Mouse (Mus musculus) brain, adult 10 weeks (tissue): ENCODE data around the gene Rtl10. TPM values are rescaled to one million over a fixed set of nuclear protein-coding genes. Genes with fewer than 3 reads are reported as not detected.

Experiments used
- polyA plus RNA-seq: library from polyadenylated mRNA; stranded (reverse); fragments of 350-450 nt; fragmentation: Illumina TruSeq; extraction: RNeasy Lipid Tissue Mini Kit (QIAGEN cat#74804); gene quantifications from one replicate; pipeline ENCODE4 v1.2.3, GENCODE M21; 2015; ENCODE audit warnings: low read depth, low replicate concordance

Rtl10 gene
- 2.8 TPM for polyA plus RNA-seq

DNA sequence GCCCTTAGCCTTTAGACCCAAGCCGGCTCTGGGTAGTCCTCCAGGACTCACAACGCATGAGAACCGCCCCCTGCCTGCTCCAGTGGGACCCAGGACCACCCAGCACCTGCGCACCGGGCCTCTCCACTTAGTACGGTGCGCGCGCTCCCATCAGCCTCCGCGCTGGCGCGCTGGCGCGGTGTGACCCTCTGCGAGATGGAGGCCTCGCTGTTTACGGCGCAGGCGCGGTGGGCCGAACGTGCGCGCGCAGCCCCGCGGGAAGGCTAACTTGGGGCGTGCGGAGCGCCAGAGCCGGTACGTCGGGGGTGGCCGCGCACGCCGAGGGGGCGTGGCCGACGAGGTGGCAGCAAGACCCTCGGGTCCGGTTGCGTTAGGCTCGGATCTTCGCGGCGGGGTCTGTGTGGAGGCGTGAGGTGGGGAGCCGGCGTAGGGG is at the start of gene Rtl10, which contains the start of gene Gnb1l:
Rtl10 (plus strand) TSS at position 344 of the 433 bp plus-strand sequence.
Gnb1l (plus strand) TSS at position 156 of the 433 bp plus-strand sequence.

Other genes with a start within 250 kb of the Rtl10 start
- not detected for gene Gm49776, start 240.6 kb upstream of the Rtl10 start, polyA plus RNA-seq
- gene Dgcr8, start 209.7 kb upstream of the Rtl10 start, polyA plus RNA-seq: 24.6 TPM
- 206 TPM for gene Tango2, start 150.8 kb upstream of the Rtl10 start, polyA plus RNA-seq
- gene Arvcf, start 150.7 kb upstream of the Rtl10 start, polyA plus RNA-seq: 24.8 TPM
- gene Txnrd2, start 72.5 kb upstream of the Rtl10 start, polyA plus RNA-seq: 25.3 TPM
- 135 TPM for gene Comt, start 72.0 kb upstream of the Rtl10 start, polyA plus RNA-seq
- 3.7 TPM for gene Gnb1l, start 188 bp upstream of the Rtl10 start, polyA plus RNA-seq
- 0.94 TPM for gene Tbx1, start 91.8 kb downstream of the Rtl10 start, polyA plus RNA-seq
- gene Gp1bb, start 123.5 kb downstream of the Rtl10 start, polyA plus RNA-seq: 1.4 TPM
- gene Gm49601, start 127.5 kb downstream of the Rtl10 start, polyA plus RNA-seq: 124 TPM
- gene Sept5, start 131.1 kb downstream of the Rtl10 start, polyA plus RNA-seq: 889 TPM